Mouse (Mus musculus): ENCODE data around the gene Ajm1.

- TF ChIP-seq CTCF (IDR thresholded peaks at IDR 0.05; ENCODE audit: borderline replicate concordance, control insufficient read depth, extremely low read depth, insufficient read depth, low read length, poor library complexity): no peak
- no peak for TF ChIP-seq POLR2A (IDR thresholded peaks at IDR 0.05; ENCODE audit: control insufficient read depth, extremely low read depth, insufficient read depth, low read length, poor library complexity)
Measured at GRCm38 (mm10) chr2:25566558-25566957, 15.0 kb downstream of the Ajm1 start.
